Mouse (Mus musculus): ENCODE data around the gene Tbc1d2b. TPM values are rescaled to one million over a fixed set of nuclear protein-coding genes. Genes with fewer than 3 reads are reported as not detected.

The Tbc1d2b gene
- polyA plus RNA-seq (2015; fragmentation: Nextera tagmentation; extraction: Ambion mirVana), result 17.1 and 17.8 TPM in 2 replicates

- no peaks in the 10 kb centered on the region for H3K36me3 ChIP-seq
- H3K27ac ChIP-seq, result peak within 1 kb of the TSS; percentile 94
- H3K9me3 ChIP-seq, result no peaks in the 10 kb centered on the region
- H3K4me3 ChIP-seq (replicated peaks), result peak within 1 kb of the TSS; percentile 91
- peaks cover 16% of the 10 kb centered on the region for H3K4me1 ChIP-seq
- peak within 1 kb of the TSS; percentile 84 for H3K9ac ChIP-seq
- ATAC-seq (ENCODE audit: insufficient read depth, low FRiP score, low read depth), result peak; percentile 86
- under 1% methylated on average over 72 of the region's 74 CpGs for WGBS
- peak within 1 kb of the TSS; percentile 84 for H3K4me2 ChIP-seq
- no peaks in the 10 kb centered on the region for H3K27me3 ChIP-seq (replicated peaks)
Observed at GRCm38 (mm10) chr9:90270193-90270943, at the start of gene Tbc1d2b. Tbc1d2b (minus strand) TSS chr9:90270804.

DNA sequence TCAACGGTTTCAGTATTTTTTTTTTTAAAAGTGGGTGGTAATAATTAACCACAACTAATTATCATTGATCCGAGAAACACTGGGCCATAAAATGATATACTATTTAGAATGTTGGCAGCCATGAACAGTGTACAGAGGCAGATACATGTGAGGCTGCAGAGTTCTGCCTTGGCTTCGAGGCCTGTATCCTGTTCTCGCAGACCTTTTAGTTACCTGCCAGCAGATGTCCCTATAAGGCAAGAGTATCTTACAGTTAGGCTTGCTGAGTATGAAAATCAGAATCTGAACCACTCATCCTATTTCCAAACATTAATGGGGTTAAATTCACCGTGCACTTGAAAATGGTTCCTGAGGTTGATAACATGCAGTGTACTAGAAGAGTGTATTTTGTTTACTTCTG, 45.7 kb upstream of the Tbc1d2b start:
- Histone ChIP-seq H3K4me2 (no peak overlapping the region), H3K4me3 (replicated peaks) (no peak overlapping the region), H3K27ac (no peak overlapping the region), H3K36me3 (no peaks in the 10 kb centered on the region), H3K27me3 (replicated peaks) (no peaks in the 10 kb centered on the region), H3K9me3 (no peaks in the 10 kb centered on the region), H3K4me1 (no peaks in the 10 kb centered on the region), H3K9ac (no peak overlapping the region)
- no peak for ATAC-seq (ENCODE audit: insufficient read depth, low FRiP score, low read depth)
- 58% methylated on average over 5 of the region's 5 CpGs for WGBS

DNA sequence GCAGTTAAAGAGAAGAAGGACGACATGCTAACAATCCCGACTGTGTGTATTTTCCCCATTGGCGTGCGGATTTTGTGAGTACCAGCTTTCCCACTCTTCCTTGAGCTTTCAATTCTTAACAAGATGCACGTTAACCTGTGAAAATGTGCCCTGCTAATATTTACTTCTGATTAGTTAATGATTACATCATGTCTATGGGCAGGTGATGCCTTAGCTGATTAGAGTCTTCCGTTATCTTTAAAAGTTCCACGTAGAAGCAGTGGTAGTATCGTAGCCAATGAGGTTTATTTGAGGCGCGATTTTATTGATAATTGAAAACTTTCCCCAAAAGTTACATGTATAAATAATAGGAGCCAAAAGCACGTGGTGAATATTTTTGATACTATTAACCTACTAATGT, 45.1 kb upstream of the Tbc1d2b start:
- WGBS, result 74% methylated on average over 11 of the region's 11 CpGs
- no peaks in the 10 kb centered on the region for H3K36me3 ChIP-seq
- no peak overlapping the region for H3K4me3 ChIP-seq (replicated peaks)
- no peaks in the 10 kb centered on the region for H3K4me1 ChIP-seq
- H3K9me3 ChIP-seq, result no peaks in the 10 kb centered on the region
- no peaks in the 10 kb centered on the region for H3K27me3 ChIP-seq (replicated peaks)
- H3K27ac ChIP-seq, result no peak overlapping the region
- H3K4me2 ChIP-seq, result no peak overlapping the region
- no peak overlapping the region for H3K9ac ChIP-seq
- no peak for ATAC-seq (ENCODE audit: insufficient read depth, low FRiP score, low read depth)

- no peak overlapping the region for H3K4me2 ChIP-seq
- no peak overlapping the region for H3K4me3 ChIP-seq (replicated peaks)
- H3K27ac ChIP-seq, result no peak overlapping the region
- H3K27me3 ChIP-seq (replicated peaks), result no peaks in the 10 kb centered on the region
- no peak for ATAC-seq (ENCODE audit: insufficient read depth, low FRiP score, low read depth)
- H3K4me1 ChIP-seq, result no peaks in the 10 kb centered on the region
- WGBS, result 88% methylated on average over 2 of the region's 2 CpGs
- no peaks in the 10 kb centered on the region for H3K9me3 ChIP-seq
- H3K9ac ChIP-seq, result no peak overlapping the region
- H3K36me3 ChIP-seq, result no peaks in the 10 kb centered on the region
Observed at GRCm38 (mm10) chr9:90304254-90304653, 33.6 kb upstream of the Tbc1d2b start.

DNA sequence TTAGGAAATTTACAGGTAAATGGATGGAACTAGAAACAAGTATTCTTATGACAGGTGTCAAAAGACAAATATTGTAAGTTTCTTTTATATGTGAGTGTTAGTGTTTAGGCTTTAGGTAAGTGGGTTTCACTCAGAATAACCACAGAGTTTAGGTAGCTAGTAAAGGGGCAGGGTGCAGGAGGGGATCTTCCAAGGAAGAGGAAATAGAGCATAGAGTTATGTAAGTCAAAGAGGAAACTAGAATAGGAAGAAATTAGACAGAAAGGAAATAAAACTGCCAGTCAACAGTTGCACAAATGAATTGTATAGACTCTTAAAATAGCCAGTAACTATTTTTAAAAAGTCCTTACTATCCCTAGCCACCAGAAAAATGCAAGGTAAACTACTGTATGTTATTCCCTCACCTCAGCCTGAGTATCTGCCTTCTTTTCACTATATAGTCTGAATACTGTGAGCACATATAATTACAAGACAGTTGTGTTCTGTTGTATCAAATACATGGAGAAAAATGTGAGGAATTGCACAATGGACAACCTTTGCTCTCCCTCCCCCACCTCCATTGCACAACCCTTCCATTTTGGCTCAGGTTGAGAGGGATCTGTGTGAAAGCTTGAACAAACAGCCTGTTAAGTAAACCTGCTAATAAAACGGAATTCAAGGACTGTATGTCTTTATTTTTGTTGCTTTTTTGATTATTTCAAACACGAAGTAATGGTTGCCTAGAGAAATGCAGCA, 32.7 kb upstream of the Tbc1d2b start:
- Histone ChIP-seq H3K27me3 (replicated peaks) (no peaks in the 10 kb centered on the region), H3K9me3 (no peaks in the 10 kb centered on the region), H3K9ac (no peak overlapping the region), H3K36me3 (no peaks in the 10 kb centered on the region), H3K4me2 (no peak overlapping the region), H3K27ac (no peak overlapping the region), H3K4me1 (no peaks in the 10 kb centered on the region), H3K4me3 (replicated peaks) (no peak overlapping the region)
- no peak for ATAC-seq (ENCODE audit: insufficient read depth, low FRiP score, low read depth)
- WGBS, result 49% methylated on average over 2 of the region's 2 CpGs

- no peak for ATAC-seq (ENCODE audit: insufficient read depth, low FRiP score, low read depth)
Observed at GRCm38 (mm10) chr9:90302670-90303069, 32.1 kb upstream of the Tbc1d2b start.

DNA sequence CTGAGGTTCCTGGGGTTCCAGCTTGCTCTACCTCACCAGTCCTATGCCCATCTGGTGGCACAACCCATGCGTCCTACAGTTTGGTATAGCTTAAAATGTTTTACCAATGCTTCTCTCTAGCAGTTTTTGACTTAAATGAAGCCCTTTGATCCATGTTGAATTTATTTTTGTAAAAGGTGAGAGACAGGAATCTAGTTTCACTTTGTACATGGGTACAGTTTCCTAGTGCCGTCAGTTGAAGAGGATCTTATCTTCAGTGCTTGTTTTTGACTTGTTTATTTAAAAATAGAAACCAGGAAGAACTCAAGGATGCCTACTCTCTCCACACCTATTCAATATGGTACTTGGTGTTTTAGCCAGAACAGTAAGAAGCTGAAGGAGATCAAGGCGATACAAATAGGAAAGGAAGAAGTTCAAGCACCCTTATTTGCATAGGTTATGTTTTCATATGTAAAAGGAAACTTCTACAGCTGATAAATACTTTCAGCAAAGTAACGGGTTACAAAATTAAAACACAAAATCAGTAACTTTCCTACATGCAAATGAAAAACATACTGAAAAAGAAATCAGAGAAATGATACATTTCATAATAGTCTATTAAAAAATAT, 30.6 kb upstream of the Tbc1d2b start:
- H3K4me3 ChIP-seq (replicated peaks), result no peak overlapping the region
- 73% methylated on average over 4 of the region's 4 CpGs for WGBS
- H3K4me2 ChIP-seq, result no peak overlapping the region
- H3K4me1 ChIP-seq, result no peaks in the 10 kb centered on the region
- ATAC-seq (ENCODE audit: insufficient read depth, low FRiP score, low read depth), result no peak
- no peaks in the 10 kb centered on the region for H3K9me3 ChIP-seq
- H3K36me3 ChIP-seq, result no peaks in the 10 kb centered on the region
- H3K27ac ChIP-seq, result no peak overlapping the region
- H3K27me3 ChIP-seq (replicated peaks), result no peaks in the 10 kb centered on the region
- H3K9ac ChIP-seq, result no peak overlapping the region

More at GRCm38 (mm10) chr9:90302670-90303069, 32.1 kb upstream of the Tbc1d2b start:
- no peaks in the 10 kb centered on the region for H3K4me1 ChIP-seq
- H3K9ac ChIP-seq, result no peak overlapping the region
- H3K9me3 ChIP-seq, result no peaks in the 10 kb centered on the region
- H3K4me2 ChIP-seq, result no peak overlapping the region
- no peak overlapping the region for H3K27ac ChIP-seq
- no peaks in the 10 kb centered on the region for H3K27me3 ChIP-seq (replicated peaks)
- no peak overlapping the region for H3K4me3 ChIP-seq (replicated peaks)
- H3K36me3 ChIP-seq, result no peaks in the 10 kb centered on the region
- 71% methylated on average over 4 of the region's 4 CpGs for WGBS

DNA sequence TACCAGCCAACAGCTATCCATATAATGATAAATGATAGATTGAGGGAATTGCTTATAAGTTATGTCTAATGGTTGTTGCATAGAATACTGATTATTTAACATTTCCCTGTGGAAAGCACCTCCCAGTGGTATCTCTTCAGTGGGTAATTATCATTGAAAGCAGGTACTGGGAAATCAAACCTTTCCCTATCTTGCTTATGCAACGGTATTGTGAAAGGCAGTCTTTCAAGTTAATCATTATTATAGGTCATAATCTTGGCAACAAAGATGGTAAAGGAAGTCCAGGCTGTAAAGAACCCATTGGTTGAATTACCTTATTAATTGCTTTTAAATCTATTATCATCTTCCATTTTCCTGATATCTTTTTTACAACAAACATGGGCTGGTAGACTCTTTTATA, 27.0 kb upstream of the Tbc1d2b start:
- H3K9me3 ChIP-seq, result no peaks in the 10 kb centered on the region
- no peaks in the 10 kb centered on the region for H3K36me3 ChIP-seq
- WGBS, result 57% methylated on average over 1 of the region's 1 CpGs
- no peak overlapping the region for H3K4me3 ChIP-seq (replicated peaks)
- no peak overlapping the region for H3K9ac ChIP-seq
- H3K27me3 ChIP-seq (replicated peaks), result no peaks in the 10 kb centered on the region
- H3K4me1 ChIP-seq, result no peaks in the 10 kb centered on the region
- ATAC-seq (ENCODE audit: insufficient read depth, low FRiP score, low read depth), result no peak
- H3K27ac ChIP-seq, result no peak overlapping the region
- H3K4me2 ChIP-seq, result no peak overlapping the region

DNA sequence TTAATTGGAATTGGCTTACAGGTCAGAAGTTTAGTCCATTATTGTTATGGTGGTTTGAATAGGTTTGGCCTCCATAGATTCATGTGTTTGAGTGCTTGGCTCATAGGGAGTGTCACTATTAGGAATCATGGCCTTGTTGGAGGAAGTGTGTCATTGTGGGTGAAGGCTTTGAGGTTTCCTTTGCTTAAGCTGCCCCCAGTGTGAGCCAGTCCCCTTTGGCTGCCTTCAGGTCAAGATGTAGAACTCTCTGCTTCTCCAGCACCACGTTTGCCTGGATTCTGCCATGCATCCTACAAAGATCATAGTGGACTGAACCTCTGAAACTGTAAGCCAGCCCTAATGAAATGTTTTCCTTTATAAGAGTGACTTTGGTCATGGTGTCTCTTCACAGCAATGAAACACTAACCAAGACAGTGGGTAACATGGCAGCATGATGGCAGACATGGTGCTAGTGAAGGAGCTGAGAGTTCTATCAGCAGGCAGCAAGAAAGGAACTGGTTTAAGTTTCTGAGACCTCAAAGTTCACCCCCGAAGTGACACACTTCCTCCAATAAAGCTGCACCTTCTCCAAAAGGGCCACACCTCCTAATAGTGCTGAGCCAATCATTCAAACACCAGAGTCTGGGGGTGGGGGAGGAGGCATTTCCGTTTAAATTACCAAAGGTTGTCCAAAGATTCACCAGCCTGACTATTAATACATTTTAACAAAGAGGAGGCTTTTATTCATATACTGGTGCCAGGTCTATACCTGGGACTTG, 23.2 kb upstream of the Tbc1d2b start:
- Histone ChIP-seq H3K36me3 (no peaks in the 10 kb centered on the region), H3K4me3 (replicated peaks) (no peak overlapping the region), H3K27me3 (replicated peaks) (no peaks in the 10 kb centered on the region), H3K4me1 (no peaks in the 10 kb centered on the region), H3K9me3 (no peaks in the 10 kb centered on the region), H3K27ac (no peak overlapping the region), H3K4me2 (no peak overlapping the region), H3K9ac (no peak overlapping the region)
- ATAC-seq (ENCODE audit: insufficient read depth, low FRiP score, low read depth), result no peak
- WGBS, result 58% methylated on average over 3 of the region's 3 CpGs

DNA sequence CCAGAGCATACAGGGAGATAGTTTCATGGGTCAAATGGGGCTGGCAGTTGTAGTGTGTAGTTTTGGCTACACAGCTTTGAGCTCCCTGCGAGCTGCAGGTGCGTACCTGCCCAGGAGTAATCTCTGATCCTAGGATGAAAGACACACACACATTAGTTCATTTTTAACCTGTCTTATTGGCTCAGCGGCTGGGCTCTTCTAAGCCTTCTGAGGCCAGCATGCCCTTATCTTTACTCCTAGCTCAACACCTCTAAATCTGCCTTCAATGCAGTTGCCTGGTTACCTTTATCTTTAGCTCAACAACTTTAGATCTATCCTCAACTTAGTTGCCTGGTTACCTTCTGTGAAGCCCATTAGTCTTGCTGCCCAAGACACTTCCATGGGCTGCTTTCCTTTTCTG, 7.8 kb upstream of the Tbc1d2b start:
- Histone ChIP-seq H3K4me2 (no peak overlapping the region), H3K27ac (peak overlapping the region; percentile 69; the same call in 1 of the 2 replicates)
- WGBS, result 62% methylated on average over 3 of the region's 3 CpGs

GRCm38 (mm10) chr9:90277884-90278283, 7.3 kb upstream of the Tbc1d2b start:
- Histone ChIP-seq H3K9ac (no peak overlapping the region), H3K27ac (peak overlapping the region; percentile 69; the same call in 1 of the 2 replicates), H3K9me3 (no peaks in the 10 kb centered on the region), H3K4me2 (no peak overlapping the region), H3K4me1 (0 out of 2 replicates have a peak, but pooled peaks cover 5% of the 10 kb centered on the region), H3K27me3 (replicated peaks) (no peaks in the 10 kb centered on the region), H3K36me3 (no peaks in the 10 kb centered on the region), H3K4me3 (replicated peaks) (no peak overlapping the region)
- peak; percentile 36 for ATAC-seq (ENCODE audit: insufficient read depth, low FRiP score, low read depth)
- WGBS, result 70% methylated on average over 2 of the region's 2 CpGs

More for the DNA sequence above, 7.8 kb upstream of the Tbc1d2b start:
- peak; percentile 50 for ATAC-seq (ENCODE audit: insufficient read depth, low FRiP score, low read depth)
- H3K27me3 ChIP-seq (replicated peaks), result no peaks in the 10 kb centered on the region
- 0 out of 2 replicates have a peak, but pooled peaks cover 5% of the 10 kb centered on the region for H3K4me1 ChIP-seq
- no peak overlapping the region for H3K4me3 ChIP-seq (replicated peaks)
- H3K9me3 ChIP-seq, result no peaks in the 10 kb centered on the region
- H3K9ac ChIP-seq, result no peak overlapping the region
- H3K36me3 ChIP-seq, result no peaks in the 10 kb centered on the region

Measured in stomach, embryonic 15.5 days (tissue).